Mouse (Mus musculus): Measurements from ENCODE around the gene Mmd2.

DNA sequence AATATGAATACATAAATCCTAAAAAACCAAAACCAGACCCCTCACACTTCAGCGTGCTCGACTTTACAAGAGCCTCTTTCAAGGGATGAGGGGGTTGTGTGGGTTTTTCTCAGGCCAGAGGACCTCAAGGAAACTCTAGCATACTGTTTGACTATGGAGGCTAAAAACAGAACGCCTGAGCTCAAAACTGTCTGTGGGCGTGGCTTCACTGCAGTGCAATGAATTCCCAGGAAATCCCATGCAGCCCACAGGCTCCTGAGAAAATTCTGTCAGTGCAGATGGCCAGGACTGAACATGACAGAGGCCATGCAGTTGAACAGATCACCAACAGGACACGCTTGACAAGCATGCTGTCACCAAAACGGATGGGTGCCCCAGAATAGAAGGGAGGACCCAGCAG, 89.6 kb downstream of the Mmd2 start:
- TF ChIP-seq TCF12 (IDR thresholded peaks at IDR 0.05; ENCODE audit: low read depth, low read length) (no peak), CTCF (conservative IDR thresholded peaks at IDR 0.05 in 1 of 2, IDR thresholded peaks at IDR 0.05 in 1 of 2; ENCODE audit: low read depth in 2 of 2, low read length in 2 of 2) (no peak), EP300 (IDR thresholded peaks at IDR 0.05; ENCODE audit: low read length) (no peak), CHD2 (IDR thresholded peaks at IDR 0.05; ENCODE audit: low read length) (no peak), JUN (IDR thresholded peaks at IDR 0.05; ENCODE audit: insufficient read depth, low read depth, low read length) (no peak), POLR2AphosphoS2 (IDR thresholded peaks at IDR 0.05; ENCODE audit: low read depth, low read length) (no peak), MYC (IDR thresholded peaks at IDR 0.05; ENCODE audit: low read depth, low read length) (no peak), POLR2A (IDR thresholded peaks at IDR 0.05; ENCODE audit: low read depth, low read length) (no peak), GABPA (IDR thresholded peaks at IDR 0.05; ENCODE audit: insufficient replicate concordance, low read depth, low read length) (no peak), HCFC1 (IDR thresholded peaks at IDR 0.05; ENCODE audit: low read depth, low read length) (no peak)
